In genomic region chr10:126680275-126681184, GRCm38 (mm10) we compare ENCODE assay signal across 17 mouse cellular contexts.
DNase-seq lines count a peak whose midpoint lies in the region; ATAC-seq lines count a peak whose summit lies in the region.
"Had no signal": no experiment of that assay in that cellular context is flagged by ENCODE, and none has a peak within 500 bp of the region (broad histone marks: within the 10 kb centered on the region; RNA-seq: fewer than 3 reads in every experiment).

No protein-coding gene starts in this region.

- no peaks in the 10 kb centered on the region for H3K36me3 ChIP-seq in kidney, embryonic 15.5 days
- no peaks in the 10 kb centered on the region for H3K36me3 ChIP-seq in hindbrain, embryonic 11.5 days (ENCODE audit: control insufficient read depth, insufficient read depth, low read length)
- H3K36me3 ChIP-seq in midbrain, embryonic 14.5 days (ENCODE audit: control insufficient read depth, insufficient read depth, low read length), result no peaks in the 10 kb centered on the region
- H3K36me3 ChIP-seq: embryonic facial prominence, embryonic 13.5 days; liver, embryonic 13.5 days had no signal

- no peak overlapping the region for H3K4me2 ChIP-seq in kidney, embryonic 15.5 days
- H3K4me2 ChIP-seq in hindbrain, embryonic 11.5 days (replicated peaks; ENCODE audit: low read depth, low read length), result no peak overlapping the region
- peak overlapping the region; percentile 32 for H3K4me2 ChIP-seq in midbrain, embryonic 14.5 days (ENCODE audit: low read length)
- H3K4me2 ChIP-seq: embryonic facial prominence, embryonic 13.5 days; liver, embryonic 13.5 days had no signal

- no peaks in the 10 kb centered on the region for H3K27me3 ChIP-seq in kidney, embryonic 15.5 days
- H3K27me3 ChIP-seq in hindbrain, embryonic 11.5 days (ENCODE audit: control insufficient read depth, insufficient read depth, low read length), result no peaks in the 10 kb centered on the region
- no peaks in the 10 kb centered on the region for H3K27me3 ChIP-seq in midbrain, embryonic 14.5 days (ENCODE audit: control insufficient read depth, insufficient read depth, low read length)
- H3K27me3 ChIP-seq: embryonic facial prominence, embryonic 13.5 days; liver, embryonic 13.5 days had no signal

- WGBS in kidney, embryonic 15.5 days, result 10% methylated on average over 12 of the region's 12 CpGs
- 9% methylated on average over 12 of the region's 12 CpGs for WGBS in hindbrain, embryonic 11.5 days
- 8% methylated on average over 12 of the region's 12 CpGs for WGBS in midbrain, embryonic 14.5 days

- H3K4me1 ChIP-seq in kidney, embryonic 15.5 days, result no peaks in the 10 kb centered on the region
- H3K4me1 ChIP-seq in hindbrain, embryonic 11.5 days (replicated peaks; ENCODE audit: control insufficient read depth, insufficient read depth, low read length), result no peaks in the 10 kb centered on the region
- H3K4me1 ChIP-seq in midbrain, embryonic 14.5 days (ENCODE audit: control insufficient read depth, insufficient read depth, low read length), result peaks cover 10% of the 10 kb centered on the region; the same call in 1 of the 2 replicates
- H3K4me1 ChIP-seq: embryonic facial prominence, embryonic 13.5 days; liver, embryonic 13.5 days had no signal

- intact Hi-C loops in left cerebral cortex, postnatal 36 days (cut with DNase I), result no loop called here

- no peak overlapping the region for H3K27ac ChIP-seq in kidney, embryonic 15.5 days
- H3K27ac ChIP-seq in hindbrain, embryonic 11.5 days (ENCODE audit: low read depth, low read length), result no peak overlapping the region
- no peak overlapping the region for H3K27ac ChIP-seq in midbrain, embryonic 14.5 days (replicated peaks; ENCODE audit: low read depth, low read length)
- H3K27ac ChIP-seq: embryonic facial prominence, embryonic 13.5 days; liver, embryonic 13.5 days had no signal

- ATAC-seq in kidney, embryonic 15.5 days (replicated peaks; ENCODE audit: low FRiP score), result 0 out of 2 replicates have a peak, but pooled peaks have one; percentile 18
- peak; percentile 82; the same call in 1 of the 2 replicates for ATAC-seq in hindbrain, embryonic 11.5 days (ENCODE audit: low FRiP score)
- no peak; the same call in 1 of the 2 replicates for ATAC-seq in midbrain, embryonic 14.5 days (ENCODE audit: low FRiP score, low TSS enrichment)

- H3K9ac ChIP-seq in kidney, embryonic 15.5 days, result no peak overlapping the region
- H3K9ac ChIP-seq in hindbrain, embryonic 11.5 days (ENCODE audit: low read depth, low read length), result no peak overlapping the region
- no peak overlapping the region for H3K9ac ChIP-seq in midbrain, embryonic 14.5 days (replicated peaks; ENCODE audit: low read length)
- H3K9ac ChIP-seq: embryonic facial prominence, embryonic 13.5 days; liver, embryonic 13.5 days had no signal

- no peak overlapping the region for H3K4me3 ChIP-seq in kidney, embryonic 15.5 days (replicated peaks)
- no peak overlapping the region for H3K4me3 ChIP-seq in hindbrain, embryonic 11.5 days (ENCODE audit: low read depth, low read length)
- no peak overlapping the region for H3K4me3 ChIP-seq in midbrain, embryonic 14.5 days (replicated peaks; ENCODE audit: low read depth, low read length)
- H3K4me3 ChIP-seq: embryonic facial prominence, embryonic 13.5 days; liver, embryonic 13.5 days; myocyte had no signal

- no peak for DNase-seq in kidney, postnatal 14 days
- DNase-seq in hindbrain, embryonic 11.5 days (ENCODE audit: low spot score), result peak; percentile 65
- peak; percentile 64 for DNase-seq in midbrain, embryonic 14.5 days
- peak; percentile 63 for DNase-seq in retina, postnatal 1 day
- DNase-seq in spleen, postnatal 36 days (ENCODE audit: low spot score in 2 of 2), result no peak
- DNase-seq in left cerebral cortex, postnatal 36 days (ENCODE audit: low spot score in 2 of 2), result no peak
- DNase-seq in adrenal gland, adult (ENCODE audit: inconsistent age in 2 of 2, low spot score in 1 of 2), result no peak
- DNase-seq: cerebellum, adult 18-20 months; heart, adult 18-20 months; heart, postnatal 10 days; kidney, adult 18-20 months; liver, embryonic 13.5 days; lung, postnatal 4 days; thymus, adult 2 months had no signal

- H3K9me3 ChIP-seq in kidney, embryonic 15.5 days (replicated peaks), result no peaks in the 10 kb centered on the region
- H3K9me3 ChIP-seq in hindbrain, embryonic 11.5 days (ENCODE audit: control insufficient read depth, low read length), result no peaks in the 10 kb centered on the region
- H3K9me3 ChIP-seq in midbrain, embryonic 14.5 days (ENCODE audit: control insufficient read depth, low read length), result peaks cover 3% of the 10 kb centered on the region; the same call in 1 of the 2 replicates
- H3K9me3 ChIP-seq: embryonic facial prominence, embryonic 13.5 days; liver, embryonic 13.5 days had no signal

Comparison
In these comparisons a context has a peak if more than half of its experiments do, and no peak if none do; other contexts are left out.
1. DNase-seq: peak in hindbrain, embryonic 11.5 days (single experiment), midbrain, embryonic 14.5 days (single experiment) and retina, postnatal 1 day (single experiment); none in kidney, postnatal 14 days (single experiment), spleen, postnatal 36 days (0 of 2), left cerebral cortex, postnatal 36 days (0 of 2) and adrenal gland, adult (0 of 2).